Mouse (Mus musculus) brain, embryonic 14.5 days (tissue): ENCODE results near the gene Cyb5d1.

ENCODE experiments used
- CTCF ChIP-seq: fragments of 200-500 bp; IDR thresholded peaks from 2 replicates; pipeline ENCODE4 v1.5.1; 2012; ENCODE audit warnings: inconsistent platforms, mild to moderate bottlenecking, moderate library complexity, borderline replicate concordance; ENCODE audit not compliant: insufficient read depth, insufficient read length; ENCODE audit errors: extremely low read depth
- POLR2A ChIP-seq: fragments of 200-500 bp; IDR thresholded peaks from 2 replicates; pipeline ENCODE4 v1.6.1; 2012; ENCODE audit warnings: mild to moderate bottlenecking, inconsistent platforms, borderline replicate concordance; ENCODE audit not compliant: poor library complexity, insufficient read depth, insufficient read length, severe bottlenecking; ENCODE audit errors: extremely low read depth

DNA sequence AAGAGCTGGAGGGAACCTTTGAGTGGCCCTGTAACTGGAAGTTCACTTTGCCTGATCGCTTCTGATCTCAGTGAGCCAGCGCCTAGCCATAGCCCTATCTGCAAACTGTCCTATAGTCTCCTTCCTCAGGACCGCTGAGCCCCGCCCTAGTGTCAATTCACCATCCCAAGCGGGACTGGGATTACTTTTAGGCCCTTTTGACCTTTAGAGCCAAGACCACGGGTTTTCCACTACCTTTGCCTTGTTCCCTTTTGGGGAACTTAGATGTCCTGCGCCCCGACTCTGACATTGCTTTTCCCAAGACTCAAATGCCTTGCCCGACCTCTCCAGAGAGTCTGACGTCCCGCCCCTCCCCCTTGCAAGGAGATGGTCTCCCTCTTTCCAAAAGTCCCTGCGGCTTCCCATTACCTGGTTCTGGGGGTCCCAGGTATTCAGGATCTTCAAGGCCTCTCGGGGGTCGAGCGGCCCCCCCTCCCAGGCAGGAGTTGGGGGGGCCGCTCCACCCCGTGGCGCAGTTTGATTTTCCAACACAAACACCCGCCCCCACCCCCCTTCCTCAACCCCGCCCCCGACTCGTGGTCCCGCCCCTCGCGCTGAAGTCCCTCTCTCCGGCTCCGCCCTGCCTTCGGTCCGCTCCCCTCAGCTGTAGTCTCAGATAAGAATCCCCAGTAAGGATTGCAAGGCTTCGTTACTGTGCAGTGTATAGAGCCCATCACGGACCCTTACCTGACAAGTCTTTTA is 24.6 kb upstream of the Cyb5d1 start:
- TF ChIP-seq CTCF (no peak), POLR2A (no peak)
